Mouse (Mus musculus) embryonic facial prominence, embryonic 10.5 days (tissue): ENCODE measurements around the gene Wdr1. TPM values are rescaled to one million over a fixed set of nuclear protein-coding genes. Genes with fewer than 3 reads are reported as not detected.
A peak's percentile ranks its signal among the peaks of the same experiment; 100 is the strongest.

Experiments
- DNase-seq: peaks from one replicate; pipeline ENCODE4 v3.0.0-alpha.2; 2017; ENCODE audit warnings: low spot score
- H3K27ac ChIP-seq: fragments of 300-500 bp; sonication (generic); replicated peaks from 2 replicates; pipeline ENCODE4 v1.5.1; 2016; ENCODE audit warnings: mild to moderate bottlenecking
- H3K27me3 ChIP-seq: fragments of 300-500 bp; sonication (generic); replicated peaks from 2 replicates; pipeline ENCODE4 v1.6.1; 2016; ENCODE audit warnings: low read depth, mild to moderate bottlenecking; ENCODE audit not compliant: poor library complexity, severe bottlenecking
- H3K36me3 ChIP-seq: fragments of 300-500 bp; sonication (generic); replicated peaks from 2 replicates; pipeline ENCODE4 v1.6.1; 2016; ENCODE audit warnings: mild to moderate bottlenecking, moderate library complexity
- H3K4me1 ChIP-seq: fragments of 300-500 bp; sonication (generic); 2 replicates; pipeline ENCODE4 v1.6.1; 2016
- H3K4me3 ChIP-seq: fragments of 300-500 bp; sonication (generic); 2 replicates; pipeline ENCODE4 v1.5.1; 2016; ENCODE audit warnings: mild to moderate bottlenecking, moderate library complexity
- H3K9me3 ChIP-seq: fragments of 300-500 bp; sonication (generic); 2 replicates; pipeline ENCODE4 v1.6.1; 2016; ENCODE audit warnings: mild to moderate bottlenecking
- WGBS: fragments of 180-500 bp; shearing (Covaris S2); methylation state at CpG from one replicate; pipeline ENCODE4 v1.1.7; 2016; 5-methylcytosine and 5-hydroxymethylcytosine counted together
- polyA plus RNA-seq: library from polyadenylated mRNA; unstranded; fragments of >200 nt; fragmentation: Nextera tagmentation; extraction: Ambion mirVana; gene quantifications from 2 replicates; pipeline ENCODE4 v1.2.1, GENCODE M21; 2016

The Wdr1 gene
- polyA plus RNA-seq, 1 experiment from 2014 or later, result 203 TPM

GRCm38 (mm10) chr5:38504116-38504515, 58.9 kb downstream of the Wdr1 start:
- no peak overlapping the region for H3K27ac ChIP-seq
- no peak for DNase-seq
- WGBS, result 92% methylated on average over 1 of the region's 1 CpGs

DNA sequence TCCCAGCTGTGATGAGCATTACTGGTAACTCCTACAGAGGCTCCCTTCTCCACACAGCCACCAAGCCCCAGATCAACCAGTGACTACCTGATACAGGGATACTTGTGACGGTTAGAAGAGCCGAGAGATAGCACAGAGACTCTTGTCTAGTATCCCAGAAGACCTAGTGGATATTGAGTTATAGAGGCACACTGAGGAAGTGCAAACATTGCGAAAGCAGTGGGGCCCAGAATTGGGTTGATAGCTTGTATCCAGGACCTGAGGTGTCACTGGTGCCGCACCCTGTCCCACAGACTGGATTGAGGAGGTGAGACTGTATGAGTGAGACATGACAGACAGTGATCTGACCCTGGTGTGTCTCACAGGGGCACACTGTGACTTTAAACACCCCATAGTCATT, 60.0 kb downstream of the Wdr1 start, which contains the start of gene Slc2a9:
TSS of gene Slc2a9 (minus strand) at position 152 of the 400 bp plus-strand sequence.
- WGBS, result 91% methylated on average over 4 of the region's 4 CpGs
- no peak for DNase-seq

More at GRCm38 (mm10) chr5:38504116-38504515, 58.9 kb downstream of the Wdr1 start:
- Histone ChIP-seq H3K9me3 (no peaks in the 10 kb centered on the region), H3K36me3 (no peaks in the 10 kb centered on the region), H3K4me3 (no peak overlapping the region), H3K4me1 (peaks cover 23% of the 10 kb centered on the region), H3K27me3 (no peaks in the 10 kb centered on the region)

DNA sequence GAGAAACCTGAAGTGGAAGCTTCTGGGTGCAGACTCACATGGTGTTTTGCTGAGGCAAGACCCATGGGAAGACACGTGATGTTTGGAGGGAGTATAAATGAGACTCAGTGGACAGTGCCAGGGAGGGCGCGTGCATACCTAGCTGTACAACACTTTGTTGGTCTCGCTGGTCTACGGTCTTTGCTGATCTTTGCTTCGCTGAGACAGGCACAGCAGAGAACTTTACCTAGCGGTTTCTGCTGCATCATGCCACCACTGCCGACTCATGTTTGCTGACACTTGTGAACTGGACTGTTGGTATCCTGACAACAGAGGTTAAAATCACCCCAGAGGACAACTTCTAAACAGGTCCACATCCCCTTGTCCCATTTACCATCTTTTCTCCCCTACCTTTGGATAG, 63.0 kb downstream of the Wdr1 start:
- no peak for DNase-seq
- 91% methylated on average over 8 of the region's 8 CpGs for WGBS

More for the DNA sequence above, 60.0 kb downstream of the Wdr1 start, which contains the start of gene Slc2a9:
- H3K27ac ChIP-seq, result no peak within 1 kb of the TSS
- H3K27me3 ChIP-seq, result no peaks in the 10 kb centered on the region
- peaks cover 23% of the 10 kb centered on the region for H3K4me1 ChIP-seq
- no peaks in the 10 kb centered on the region for H3K36me3 ChIP-seq
- H3K4me3 ChIP-seq, result no peak within 1 kb of the TSS
- H3K9me3 ChIP-seq, result no peaks in the 10 kb centered on the region

GRCm38 (mm10) chr5:38499316-38499811, 63.7 kb downstream of the Wdr1 start:
- peaks cover 9% of the 10 kb centered on the region for H3K4me1 ChIP-seq
- DNase-seq, result no peak
- no peak overlapping the region for H3K4me3 ChIP-seq
- no peaks in the 10 kb centered on the region for H3K9me3 ChIP-seq
- H3K27ac ChIP-seq, result 0 out of 2 replicates have a peak overlapping the region, but pooled peaks have one; percentile 4
- no peaks in the 10 kb centered on the region for H3K27me3 ChIP-seq
- H3K36me3 ChIP-seq, result no peaks in the 10 kb centered on the region
- WGBS, result 68% methylated on average over 7 of the region's 7 CpGs

More for the DNA sequence above, 63.0 kb downstream of the Wdr1 start:
- H3K27me3 ChIP-seq, result no peaks in the 10 kb centered on the region
- H3K36me3 ChIP-seq, result no peaks in the 10 kb centered on the region
- peaks cover 15% of the 10 kb centered on the region for H3K4me1 ChIP-seq
- H3K27ac ChIP-seq, result 0 out of 2 replicates have a peak overlapping the region, but pooled peaks have one; percentile 4
- H3K4me3 ChIP-seq, result no peak overlapping the region
- H3K9me3 ChIP-seq, result no peaks in the 10 kb centered on the region

- Histone ChIP-seq H3K4me1 (peaks cover 7% of the 10 kb centered on the region), H3K27ac (no peak overlapping the region), H3K36me3 (no peaks in the 10 kb centered on the region), H3K4me3 (no peak overlapping the region), H3K9me3 (no peaks in the 10 kb centered on the region), H3K27me3 (no peaks in the 10 kb centered on the region)
- WGBS, result 77% methylated on average over 5 of the region's 5 CpGs
- no peak for DNase-seq
Observed at GRCm38 (mm10) chr5:38498479-38498878, 64.5 kb downstream of the Wdr1 start.

- H3K27me3 ChIP-seq, result no peaks in the 10 kb centered on the region
- H3K36me3 ChIP-seq, result no peaks in the 10 kb centered on the region
- no peaks in the 10 kb centered on the region for H3K4me1 ChIP-seq
- DNase-seq, result no peak
- H3K4me3 ChIP-seq, result no peak overlapping the region
- H3K27ac ChIP-seq, result no peak overlapping the region
- 87% methylated on average over 8 of the region's 8 CpGs for WGBS
- no peaks in the 10 kb centered on the region for H3K9me3 ChIP-seq
Observed at GRCm38 (mm10) chr5:38496491-38497057, 66.4 kb downstream of the Wdr1 start.

DNA sequence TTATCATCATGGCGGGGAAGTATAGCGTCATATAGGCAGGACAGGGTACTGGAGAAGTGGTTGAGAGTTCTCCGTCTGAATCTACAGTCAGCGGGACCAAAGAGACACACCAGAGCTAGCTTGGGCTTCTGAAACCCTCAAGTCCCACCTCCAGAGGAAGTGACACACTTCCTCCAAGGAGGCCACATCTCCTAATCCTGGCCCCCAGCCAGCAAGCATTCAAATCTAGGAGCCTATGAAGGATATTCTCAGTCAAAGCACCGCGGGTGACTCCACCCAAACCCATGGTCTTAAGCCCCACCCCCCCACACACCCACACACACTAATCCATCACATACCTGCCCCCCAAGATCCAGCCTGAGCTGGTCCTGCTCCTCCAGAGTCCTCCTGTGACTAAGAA, 69.1 kb downstream of the Wdr1 start:
- DNase-seq, result no peak
- Histone ChIP-seq H3K27me3 (no peaks in the 10 kb centered on the region), H3K9me3 (no peaks in the 10 kb centered on the region), H3K4me3 (no peak overlapping the region), H3K36me3 (no peaks in the 10 kb centered on the region), H3K4me1 (peaks cover 4% of the 10 kb centered on the region), H3K27ac (no peak overlapping the region)
- 93% methylated on average over 6 of the region's 6 CpGs for WGBS

DNA sequence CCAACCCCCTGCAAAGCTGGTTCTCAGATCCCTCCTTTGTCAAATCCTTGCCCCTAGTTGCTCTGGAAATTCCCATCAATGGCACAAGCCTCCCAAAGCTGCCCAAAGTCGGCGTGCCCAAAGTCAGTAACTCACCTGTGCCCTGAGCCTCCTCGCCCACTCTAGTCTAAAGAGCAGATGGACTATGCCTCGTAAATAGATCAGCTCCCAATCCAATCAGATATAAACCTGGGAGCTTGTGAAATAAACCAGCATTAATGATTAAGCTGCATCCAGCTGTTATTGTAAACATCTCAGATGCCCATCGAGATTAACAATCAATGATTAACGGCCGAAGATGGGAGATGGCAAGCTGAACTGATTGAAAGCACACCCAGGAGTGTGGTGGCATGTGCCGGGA, 71.3 kb downstream of the Wdr1 start:
- Histone ChIP-seq H3K27ac (no peak overlapping the region), H3K4me3 (no peak overlapping the region), H3K36me3 (no peaks in the 10 kb centered on the region), H3K27me3 (no peaks in the 10 kb centered on the region; the same call in 1 of the 2 replicates), H3K9me3 (no peaks in the 10 kb centered on the region), H3K4me1 (peaks cover 16% of the 10 kb centered on the region)
- DNase-seq, result no peak
- WGBS, result 88% methylated on average over 8 of the region's 8 CpGs

GRCm38 (mm10) chr5:38489739-38490138, 73.3 kb downstream of the Wdr1 start:
- WGBS, result 86% methylated on average over 4 of the region's 4 CpGs
- H3K9me3 ChIP-seq, result no peaks in the 10 kb centered on the region

GRCm38 (mm10) chr5:38488673-38489615, 74.1 kb downstream of the Wdr1 start:
- H3K27ac ChIP-seq, result no peak overlapping the region
- WGBS, result 81% methylated on average over 20 of the region's 20 CpGs
- no peak for DNase-seq
- H3K4me3 ChIP-seq, result no peak overlapping the region
- no peaks in the 10 kb centered on the region for H3K36me3 ChIP-seq
- peaks cover 28% of the 10 kb centered on the region for H3K4me1 ChIP-seq
- no peaks in the 10 kb centered on the region for H3K9me3 ChIP-seq
- H3K27me3 ChIP-seq, result peaks cover 5% of the 10 kb centered on the region

More at GRCm38 (mm10) chr5:38489739-38490138, 73.3 kb downstream of the Wdr1 start:
- no peaks in the 10 kb centered on the region for H3K36me3 ChIP-seq
- DNase-seq, result no peak
- peaks cover 5% of the 10 kb centered on the region for H3K27me3 ChIP-seq
- H3K4me3 ChIP-seq, result no peak overlapping the region
- H3K4me1 ChIP-seq, result peaks cover 20% of the 10 kb centered on the region
- H3K27ac ChIP-seq, result no peak overlapping the region

- Histone ChIP-seq H3K36me3 (no peaks in the 10 kb centered on the region), H3K27me3 (peaks cover 5% of the 10 kb centered on the region), H3K4me1 (peaks cover 35% of the 10 kb centered on the region), H3K27ac (no peak overlapping the region), H3K4me3 (no peak overlapping the region), H3K9me3 (no peaks in the 10 kb centered on the region)
- no peak for DNase-seq
- 59% methylated on average over 6 of the region's 6 CpGs for WGBS
Observed at GRCm38 (mm10) chr5:38488026-38488425, 75.0 kb downstream of the Wdr1 start.

DNA sequence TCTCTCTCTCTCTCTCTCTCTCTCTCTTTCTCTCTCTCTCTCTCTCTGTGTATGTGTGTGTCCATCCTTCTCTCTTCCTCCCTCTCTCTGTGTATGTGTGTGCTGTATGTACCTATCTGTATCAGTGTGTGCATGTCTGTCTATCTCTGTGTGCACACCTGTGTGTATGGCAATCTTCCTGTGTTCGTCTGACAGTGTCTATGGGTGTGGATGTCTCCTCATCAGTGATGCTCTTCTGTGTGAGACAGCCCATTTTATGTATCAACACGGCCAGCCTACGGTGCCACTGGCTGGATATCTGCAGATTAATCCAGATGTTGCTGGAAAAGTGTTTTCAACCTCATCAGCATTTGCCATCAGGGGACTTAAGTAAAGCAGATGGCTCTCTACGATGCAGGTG, 75.8 kb downstream of the Wdr1 start:
- Histone ChIP-seq H3K4me3 (no peak overlapping the region), H3K27ac (no peak overlapping the region), H3K36me3 (no peaks in the 10 kb centered on the region), H3K9me3 (no peaks in the 10 kb centered on the region), H3K4me1 (peaks cover 40% of the 10 kb centered on the region), H3K27me3 (peaks cover 5% of the 10 kb centered on the region)
- no peak for DNase-seq
- 87% methylated on average over 4 of the region's 4 CpGs for WGBS
